Comparison of ENCODE assay signal across 14 mouse cellular contexts in the genomic region with DNA sequence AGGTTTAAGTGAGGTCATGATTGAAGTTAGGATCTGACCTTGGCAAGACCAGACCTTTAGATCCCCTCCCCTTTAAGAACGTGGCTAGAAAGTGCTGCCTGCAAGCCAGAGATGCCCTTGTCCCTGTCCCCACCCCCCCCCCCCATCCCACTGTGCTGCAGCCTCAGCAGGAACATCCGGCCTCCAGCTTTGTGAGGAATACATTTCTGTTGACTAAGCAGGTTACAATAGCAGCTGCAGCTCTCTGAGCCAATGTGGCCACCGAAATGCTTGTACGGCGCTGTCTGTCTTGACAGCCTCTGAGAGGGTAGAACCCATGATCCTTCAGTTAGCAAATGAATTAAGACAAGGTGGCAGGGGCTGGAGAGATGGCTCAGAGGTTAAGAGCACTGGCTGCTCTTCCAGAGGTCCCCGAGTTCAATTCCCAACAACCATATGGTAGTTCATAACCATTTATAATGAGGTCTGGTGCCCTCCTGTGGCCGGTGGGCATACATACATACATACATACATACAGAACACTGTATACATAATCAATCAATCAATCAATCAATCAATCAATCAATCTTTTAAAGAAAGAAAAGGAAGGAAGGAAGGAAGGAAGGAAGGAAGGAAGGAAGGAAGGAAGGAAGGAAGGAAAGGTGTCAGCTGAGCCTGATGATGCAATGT. TPM values are rescaled to one million over a fixed set of nuclear protein-coding genes. Genes with fewer than 3 reads are reported as not detected.
A peak's percentile ranks its signal among the peaks of the same experiment; 100 is the strongest.
DNase-seq lines count a peak whose midpoint lies in the region; ATAC-seq and TF ChIP-seq lines count a peak whose summit lies in the region.
"Had no signal": no experiment of that assay in that cellular context is flagged by ENCODE, and none has a peak within 500 bp of the region (broad histone marks: within the 10 kb centered on the region; RNA-seq: fewer than 3 reads in every experiment).

No protein-coding gene starts in this region.

- 68% methylated on average over 7 of the region's 7 CpGs for WGBS in kidney, postnatal 0 days

- H3K9me3 ChIP-seq in kidney, postnatal 0 days (replicated peaks; ENCODE audit: low read length), result no peaks in the 10 kb centered on the region
- H3K9me3 ChIP-seq: embryonic facial prominence, embryonic 12.5 days; forebrain, embryonic 10.5 days; hindbrain, embryonic 13.5 days had no signal

- 0 out of 2 replicates have a peak, but pooled peaks cover 3% of the 10 kb centered on the region for H3K27me3 ChIP-seq in kidney, postnatal 0 days (ENCODE audit: insufficient read depth, low read length)

- intact Hi-C loops in left cerebral cortex, postnatal 10 days (cut with DNase I), result loop anchor here (5.0 kb wide), 1 partner anchor 227 kb away; no protein-coding TSS in a partner anchor

- no peak overlapping the region for H3K4me3 ChIP-seq in kidney, postnatal 0 days (replicated peaks; ENCODE audit: low read depth, low read length)
- H3K4me3 ChIP-seq: embryonic facial prominence, embryonic 12.5 days; forebrain, embryonic 10.5 days; hindbrain, embryonic 13.5 days had no signal

- no peak overlapping the region for H3K9ac ChIP-seq in kidney, postnatal 0 days (ENCODE audit: low read depth, low read length)
- H3K9ac ChIP-seq: embryonic facial prominence, embryonic 12.5 days; hindbrain, embryonic 13.5 days had no signal

- no peaks in the 10 kb centered on the region for H3K4me1 ChIP-seq in kidney, postnatal 0 days (replicated peaks; ENCODE audit: insufficient read depth, low read length)

- DNase-seq in kidney, postnatal 0 days (ENCODE audit: low spot score), result no peak
- DNase-seq in kidney, postnatal 14 days, result no peak
- DNase-seq in 3T3-L1 (ENCODE audit: low read depth, low spot score) (peak; percentile 36), NIH3T3 (ENCODE audit: low read depth) (peak; percentile 64)
- DNase-seq in B cell, adult 2 months, result peak; percentile 34 to 38
- no peak for DNase-seq in ovary, postnatal 36 days (ENCODE audit: low spot score)
- no peak for DNase-seq in left cerebral cortex, postnatal 10 days (ENCODE audit: extremely low spot score in 1 of 2, low spot score in 2 of 2)
- DNase-seq: kidney, adult 18-20 months; kidney, postnatal 36 days; midbrain, embryonic 14.5 days; thymus, adult 2 months had no signal

- TF ChIP-seq CTCF in kidney, postnatal 0 days (IDR thresholded peaks at IDR 0.05; ENCODE audit: low read depth), result peak; percentile 18; the same call in 1 of the 2 replicates

- H3K27ac ChIP-seq in kidney, postnatal 0 days, result no peak overlapping the region
- H3K27ac ChIP-seq: embryonic facial prominence, embryonic 12.5 days; forebrain, embryonic 10.5 days; hindbrain, embryonic 13.5 days had no signal

- H3K36me3 ChIP-seq in kidney, postnatal 0 days (ENCODE audit: insufficient read depth, low read length), result no peaks in the 10 kb centered on the region
- H3K36me3 ChIP-seq: embryonic facial prominence, embryonic 12.5 days; forebrain, embryonic 10.5 days; hindbrain, embryonic 13.5 days had no signal

- no peak for ATAC-seq in kidney, postnatal 0 days (replicated peaks; ENCODE audit: low FRiP score, low read depth)

- H3K4me2 ChIP-seq in kidney, postnatal 0 days (ENCODE audit: low read length), result no peak overlapping the region
- H3K4me2 ChIP-seq: embryonic facial prominence, embryonic 12.5 days; hindbrain, embryonic 13.5 days had no signal

RNA-seq across cellular contexts. Expression of a gene that starts 32.7 kb away (rescaled TPM):
- 15.9 and 16.6 TPM in 2 replicates for polyA plus RNA-seq in kidney, postnatal 0 days (2015; fragmentation: Nextera tagmentation; extraction: Ambion mirVana)
- total RNA-seq in left cerebral cortex, postnatal 10 days (2021), result 1 to 10 TPM; 7.6 to 8.6 TPM

Comparison
In these comparisons a context has a peak if more than half of its experiments do, and no peak if none do; other contexts are left out.
1. DNase-seq: peak in 3T3-L1 (single experiment), B cell, adult 2 months (2 of 2) and NIH3T3 (single experiment); none in kidney, postnatal 0 days (single experiment), kidney, postnatal 14 days (single experiment), ovary, postnatal 36 days (single experiment) and left cerebral cortex, postnatal 10 days (0 of 2).